Mouse (Mus musculus): ENCODE measurements at regions not wholly inside any gene's neighbourhood (a gene's known extent, or its start where the extent isn't known, plus 50 kb on each side); places are given as distances from the start of the nearest gene placed in this dataset.

DNA sequence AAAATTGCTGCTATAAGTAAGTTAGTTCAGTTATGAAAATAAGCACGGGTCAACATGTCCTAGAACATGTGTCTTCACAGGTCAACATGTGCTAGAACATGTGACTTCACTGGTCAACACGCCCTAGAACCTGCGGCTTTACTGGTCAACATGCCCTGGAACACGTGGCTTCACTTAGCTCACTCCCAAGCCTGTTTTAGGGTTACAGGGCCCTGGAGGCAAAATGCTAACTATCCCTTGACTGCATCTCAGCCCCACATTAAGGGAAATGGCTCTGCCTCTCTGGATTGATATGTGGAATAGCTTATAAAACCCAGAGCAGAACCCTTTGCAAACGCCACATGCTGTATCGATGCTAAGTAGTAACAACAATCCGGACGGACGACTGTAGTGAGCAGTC lies 67.8 kb downstream of the Nkx6-1 start:
- DNase-seq (ENCODE audit: low spot score in 2 of 2), result no peak

DNA sequence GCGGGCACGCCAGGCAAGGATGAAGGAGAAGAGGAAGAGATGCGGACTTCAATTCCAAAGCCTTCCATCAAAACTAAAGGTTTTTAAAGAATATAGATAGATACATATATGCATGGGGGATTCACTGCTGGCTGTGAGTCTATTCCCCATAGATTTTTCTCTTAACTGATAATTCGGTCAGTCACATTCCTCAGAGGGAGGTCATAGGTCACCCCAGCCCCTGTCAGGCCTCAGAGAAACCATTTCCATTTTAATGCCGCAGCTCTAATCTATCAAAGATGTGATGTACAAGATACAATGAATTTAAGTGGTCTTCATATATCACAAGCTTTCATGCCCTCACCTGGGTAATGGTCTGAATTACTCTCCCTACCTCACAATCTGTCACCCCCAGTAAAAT lies 73.6 kb downstream of the Nkx6-1 start:
- DNase-seq (ENCODE audit: low spot score in 2 of 2), result no peak

DNA sequence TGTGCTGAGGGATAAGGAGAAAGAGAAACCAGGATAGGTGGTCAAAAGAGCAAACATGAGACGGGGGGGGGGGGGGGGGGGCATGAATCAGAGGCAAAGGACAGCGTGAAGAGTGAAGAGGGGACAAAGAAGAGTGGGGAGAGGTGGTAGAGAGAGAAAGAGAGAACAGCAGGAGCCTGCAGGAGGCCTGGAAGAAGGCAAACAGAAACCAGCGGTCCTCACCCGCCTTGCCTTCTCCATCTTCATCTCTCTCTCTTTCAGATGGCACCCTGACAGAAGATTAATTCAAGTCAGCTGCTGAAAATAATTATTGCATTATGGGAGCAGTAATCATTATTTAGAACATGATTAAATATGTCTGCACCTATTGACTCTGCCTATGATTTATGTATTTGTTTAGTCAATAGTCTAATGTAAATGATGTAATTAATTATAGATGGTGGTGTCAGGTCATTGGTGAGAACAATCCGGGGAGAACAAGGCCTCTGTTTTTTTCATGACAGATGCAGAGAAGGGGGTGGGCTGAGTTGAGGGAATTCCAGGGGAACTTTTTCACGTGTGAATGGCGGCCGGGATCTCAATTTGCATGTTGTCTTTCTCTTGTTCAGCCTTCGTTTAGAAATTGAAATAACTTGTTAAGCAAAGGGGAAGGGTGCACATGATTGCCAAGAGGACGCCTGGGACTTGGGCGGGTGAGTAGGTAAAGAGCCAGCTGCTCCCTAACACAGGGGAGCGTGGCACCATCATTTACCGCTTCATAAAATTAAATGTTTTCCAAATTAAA lies 74.3 kb downstream of the Nkx6-1 start:
- no peak for DNase-seq (ENCODE audit: low spot score in 2 of 2)

DNA sequence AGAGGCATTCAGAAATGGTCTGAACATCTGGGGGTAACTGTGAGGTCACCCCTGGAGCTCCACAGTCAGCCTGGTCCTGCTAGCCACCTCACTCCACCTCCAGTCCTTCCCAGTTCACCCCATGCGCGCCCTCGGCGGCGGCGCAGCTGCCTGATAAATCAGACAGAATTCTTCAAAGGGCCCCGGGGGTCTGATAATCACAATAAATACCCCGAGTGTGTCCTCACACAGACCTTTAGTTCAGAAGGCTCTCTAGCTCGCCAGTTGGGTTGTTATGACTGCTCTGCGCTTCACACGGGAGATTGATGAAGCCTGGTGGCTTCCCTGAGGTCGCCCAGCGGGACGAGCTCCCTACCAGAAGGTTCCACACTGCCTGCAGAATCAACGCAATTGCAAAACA lies 91.8 kb downstream of the Nkx6-1 start:
- DNase-seq (ENCODE audit: low spot score in 2 of 2), result no peak

DNA sequence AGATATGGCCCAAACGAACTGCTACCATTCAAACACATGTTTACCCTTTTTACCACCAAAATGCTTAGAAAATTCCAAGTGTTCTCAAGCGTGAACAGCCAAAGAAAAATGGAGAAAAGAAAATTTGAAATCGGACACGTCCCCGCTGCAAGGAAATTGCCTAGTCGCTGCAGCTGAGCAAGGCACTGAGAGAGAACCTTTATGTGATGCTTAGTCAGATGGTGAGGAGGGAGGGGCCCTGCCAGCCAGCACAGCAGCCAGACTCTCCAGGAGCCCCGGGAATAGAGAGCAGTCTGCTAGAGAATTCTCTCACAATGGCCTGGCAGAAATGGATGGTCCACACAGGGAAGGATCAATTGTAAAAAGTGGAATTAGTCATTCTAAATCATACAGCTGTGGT lies 99.0 kb downstream of the Nkx6-1 start:
- DNase-seq (ENCODE audit: low spot score in 2 of 2), result no peak

DNA sequence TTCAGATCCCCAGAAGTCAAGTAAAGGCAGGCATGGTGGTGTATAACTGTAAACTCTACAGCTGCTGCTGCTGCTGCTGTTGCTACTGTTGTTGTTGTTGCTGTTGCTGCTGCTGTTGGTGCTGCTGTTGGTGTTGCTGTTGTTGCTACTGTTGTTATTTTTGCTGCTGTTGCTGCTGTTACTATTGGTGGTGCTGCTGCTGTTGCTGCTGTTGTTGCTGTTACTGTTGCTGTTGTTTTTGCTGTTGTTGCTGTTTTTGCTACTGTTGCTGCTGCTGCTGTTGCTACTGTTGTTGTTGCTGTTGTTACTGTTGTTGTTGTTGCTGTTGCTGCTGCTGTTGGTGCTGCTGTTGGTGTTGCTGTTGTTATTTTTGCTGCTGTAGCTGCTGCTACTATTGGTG lies 104.4 kb downstream of the Nkx6-1 start:
- no peak for DNase-seq (ENCODE audit: low spot score in 2 of 2)

DNA sequence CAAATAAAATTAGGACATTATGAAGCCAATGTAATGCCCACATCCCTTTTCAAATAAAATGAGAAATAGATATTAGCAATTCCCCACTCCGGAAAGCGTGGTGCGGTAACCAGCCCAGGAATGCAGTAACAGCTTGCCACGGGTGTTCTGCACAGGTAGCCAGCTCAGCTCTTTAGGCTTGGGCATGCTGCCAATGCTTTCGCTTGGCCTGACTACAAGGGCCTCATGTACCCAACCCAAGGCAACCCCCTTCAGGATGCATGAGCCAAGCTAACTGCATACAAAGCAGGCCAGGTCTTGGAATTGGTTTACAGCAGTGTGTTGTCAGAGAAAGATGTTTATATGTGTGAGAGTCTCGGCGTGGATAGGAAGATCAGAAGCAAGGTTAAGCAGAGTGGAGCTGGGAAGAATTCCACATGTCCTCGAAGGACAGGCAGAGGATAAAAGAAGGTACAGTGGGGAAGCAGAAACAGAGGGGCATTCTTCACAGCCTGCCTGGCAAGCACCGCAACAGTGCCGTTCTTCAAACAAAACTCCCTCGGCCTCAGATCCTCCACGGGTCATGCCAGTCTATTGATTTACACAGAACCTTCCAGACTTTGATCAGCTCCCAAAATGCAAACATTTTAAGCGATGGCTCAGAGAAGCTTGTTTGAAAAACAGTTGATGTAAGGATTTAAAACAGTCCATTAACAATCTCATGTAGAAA lies 106.4 kb downstream of the Nkx6-1 start:
- DNase-seq (ENCODE audit: low spot score in 2 of 2), result no peak

DNA sequence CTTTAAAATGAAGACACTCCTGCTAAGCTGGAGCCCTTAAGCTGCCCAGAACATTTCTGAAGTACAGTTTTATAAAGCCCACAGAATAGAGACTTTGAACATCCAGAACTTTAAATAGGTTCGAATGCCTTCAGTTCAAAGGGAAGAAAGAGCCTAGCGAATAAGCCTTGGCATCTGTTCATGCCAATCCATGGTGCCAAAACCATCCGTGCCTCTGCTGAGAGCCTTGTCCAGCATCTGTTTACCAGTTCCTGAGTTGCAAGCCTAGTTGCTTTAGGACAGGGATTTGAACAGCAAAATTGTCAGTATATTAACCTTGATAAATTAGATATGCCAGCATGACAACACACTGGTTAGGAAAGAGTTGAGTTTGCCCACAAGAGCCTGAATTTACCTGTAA lies 107.6 kb downstream of the Nkx6-1 start:
- no peak for DNase-seq (ENCODE audit: low spot score in 2 of 2)

DNA sequence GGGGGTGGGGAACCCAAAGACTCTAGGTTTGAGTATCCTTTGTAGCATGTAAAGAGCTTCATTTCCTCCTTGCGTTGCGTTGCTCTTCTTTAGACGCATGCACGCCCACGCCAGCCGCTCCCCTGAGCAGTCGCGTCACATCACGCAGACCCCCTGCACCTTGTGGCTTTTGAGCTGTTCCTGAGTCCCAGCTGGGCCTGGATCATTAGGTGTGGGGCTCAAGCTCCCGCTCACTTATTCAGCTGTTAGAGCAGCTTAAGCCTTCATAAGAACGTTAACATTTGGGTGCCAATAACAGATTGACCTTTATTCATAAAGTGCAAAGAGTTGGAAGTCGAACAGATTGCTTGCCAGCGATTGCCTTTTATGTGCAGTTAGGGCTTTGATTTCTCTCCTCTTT lies 121.5 kb downstream of the Nkx6-1 start:
- DNase-seq (ENCODE audit: low spot score in 2 of 2), result no peak

DNA sequence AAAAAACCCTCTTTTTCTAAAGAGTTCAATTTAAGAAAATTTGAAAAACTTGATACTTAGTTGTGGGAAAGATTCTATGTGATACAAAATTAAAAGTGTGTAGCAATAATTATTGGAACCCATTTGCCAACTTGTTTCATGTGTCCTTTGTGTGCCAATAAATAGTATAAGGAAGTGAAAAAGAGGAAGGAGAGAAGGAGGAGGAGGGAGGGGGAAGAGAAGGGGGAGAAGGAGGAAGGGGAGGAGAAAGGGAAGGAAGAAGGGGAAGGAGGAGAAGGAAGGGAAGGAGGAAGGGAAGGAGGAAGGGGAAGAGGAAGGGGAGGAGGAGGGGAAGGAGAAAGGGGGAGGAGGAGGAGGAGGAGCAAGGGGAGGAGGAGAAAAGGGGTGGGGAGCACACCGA lies 125.0 kb downstream of the Nkx6-1 start:
- DNase-seq (ENCODE audit: low spot score in 2 of 2), result no peak

DNA sequence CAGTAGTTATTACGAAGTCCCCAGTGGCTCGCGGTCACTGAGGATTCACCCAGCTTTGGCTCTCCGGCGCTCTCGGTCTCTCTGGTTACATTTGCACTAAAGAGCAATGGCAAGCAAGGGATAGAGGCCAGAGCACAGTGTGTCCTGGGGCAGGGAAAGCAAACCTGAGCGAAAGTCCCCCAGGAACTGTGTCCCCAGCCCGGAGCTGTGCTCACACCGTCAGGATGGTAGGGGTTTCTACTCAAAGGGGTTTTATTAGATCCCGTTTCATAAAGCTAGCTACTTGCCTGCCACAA lies 125.6 kb downstream of the Nkx6-1 start:
- no peak for DNase-seq (ENCODE audit: low spot score in 2 of 2)

DNA sequence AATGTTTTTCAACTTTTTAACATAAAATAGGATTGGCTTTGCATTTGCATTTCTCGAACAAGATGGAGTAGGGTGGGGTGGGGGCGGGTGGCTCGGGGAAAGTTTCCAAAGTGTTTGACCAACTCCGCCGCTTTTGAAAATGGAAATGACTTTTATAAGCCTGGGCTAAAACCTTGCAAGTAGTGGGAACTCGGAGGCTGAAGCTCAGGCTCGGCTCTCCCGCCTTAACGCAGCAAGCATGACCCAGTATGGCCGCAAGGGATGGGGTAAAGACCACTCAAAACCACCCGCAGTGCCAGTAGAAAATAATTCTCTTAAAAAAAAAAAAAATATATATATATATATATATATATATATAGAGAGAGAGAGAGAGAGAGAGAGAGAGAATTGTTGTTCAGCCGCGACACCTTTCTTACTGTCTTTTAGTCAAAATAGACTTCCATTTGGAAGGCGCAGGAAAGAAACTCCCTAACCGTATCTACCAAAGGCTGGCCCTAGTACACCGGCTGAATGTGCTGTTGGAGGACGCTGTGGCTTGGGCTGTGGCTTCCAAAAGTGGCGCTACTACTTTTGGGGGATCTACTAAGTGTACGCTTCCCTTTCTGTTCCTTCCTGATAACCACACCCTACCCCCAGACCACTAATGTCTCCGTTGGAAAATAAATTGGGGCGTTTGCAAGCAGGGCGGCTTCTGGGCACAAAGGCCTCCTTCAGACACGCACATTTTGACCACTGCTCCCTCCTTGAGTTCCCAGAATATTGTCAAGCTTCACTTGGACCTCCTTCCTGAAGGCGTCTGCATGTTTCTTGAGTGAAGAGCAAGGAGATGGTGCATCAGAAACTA lies 126.2 kb downstream of the Nkx6-1 start:
- DNase-seq (ENCODE audit: low spot score in 2 of 2), result no peak

DNA sequence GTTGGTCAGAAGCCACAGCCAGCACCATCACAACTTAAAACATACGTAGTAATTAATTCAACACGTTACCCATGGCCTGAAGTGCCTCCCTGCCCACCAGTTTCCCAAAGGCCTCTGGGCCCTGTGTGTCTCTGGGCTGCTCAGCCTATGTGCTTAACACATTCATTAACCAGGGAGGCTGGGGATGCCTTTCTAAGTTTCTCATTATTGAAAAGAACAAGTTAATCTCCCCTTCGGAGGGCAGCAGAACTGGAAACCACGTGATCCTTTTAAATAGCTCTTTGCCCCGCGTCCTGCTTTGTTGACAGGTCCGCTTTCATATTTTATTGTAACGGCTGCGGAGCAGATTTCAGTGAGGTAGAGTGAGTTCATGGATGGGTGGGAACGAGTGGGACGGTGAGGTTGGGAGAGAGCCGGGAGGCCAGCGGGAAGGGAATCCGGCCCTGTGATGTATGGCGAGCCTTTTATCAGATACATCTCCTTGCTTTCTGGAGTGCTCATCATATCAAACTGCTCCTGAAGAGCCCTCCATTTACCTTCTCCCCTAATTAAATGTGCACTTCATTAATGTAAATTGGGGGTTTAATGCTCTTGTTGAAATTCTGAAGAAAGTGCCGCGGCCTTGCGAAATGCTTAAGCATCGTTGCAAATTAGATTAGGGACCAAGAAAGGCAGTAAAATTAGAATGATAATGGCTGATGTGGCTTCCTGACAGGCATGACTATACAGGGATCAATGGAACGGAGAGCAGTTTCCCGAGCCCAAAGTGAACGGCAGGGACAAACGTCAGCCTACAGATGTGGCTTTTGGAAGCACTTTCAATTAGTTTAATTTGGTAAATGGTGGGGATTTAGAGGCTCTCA lies 127.0 kb downstream of the Nkx6-1 start:
- no peak for DNase-seq (ENCODE audit: low spot score in 2 of 2)

DNA sequence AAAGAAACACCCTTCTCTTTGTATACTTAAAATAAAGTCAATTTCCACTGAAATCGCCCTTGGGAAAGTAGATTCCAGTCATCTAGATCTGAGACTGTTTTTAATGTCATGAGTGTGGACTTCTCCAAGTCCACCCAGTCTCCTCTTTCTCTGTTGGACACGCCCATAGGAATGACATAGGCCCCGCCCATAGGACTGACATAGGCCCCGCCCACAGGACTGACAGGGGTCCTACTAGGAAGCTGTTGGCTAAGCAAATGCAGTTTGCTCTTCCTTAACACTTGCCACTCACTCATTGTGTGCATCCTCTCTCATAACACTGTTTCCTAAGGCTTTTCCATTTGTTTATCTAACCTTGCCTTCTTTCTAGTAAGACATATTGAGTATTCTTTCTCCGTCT lies 129.3 kb downstream of the Nkx6-1 start:
- no peak for DNase-seq (ENCODE audit: low spot score in 2 of 2)

DNA sequence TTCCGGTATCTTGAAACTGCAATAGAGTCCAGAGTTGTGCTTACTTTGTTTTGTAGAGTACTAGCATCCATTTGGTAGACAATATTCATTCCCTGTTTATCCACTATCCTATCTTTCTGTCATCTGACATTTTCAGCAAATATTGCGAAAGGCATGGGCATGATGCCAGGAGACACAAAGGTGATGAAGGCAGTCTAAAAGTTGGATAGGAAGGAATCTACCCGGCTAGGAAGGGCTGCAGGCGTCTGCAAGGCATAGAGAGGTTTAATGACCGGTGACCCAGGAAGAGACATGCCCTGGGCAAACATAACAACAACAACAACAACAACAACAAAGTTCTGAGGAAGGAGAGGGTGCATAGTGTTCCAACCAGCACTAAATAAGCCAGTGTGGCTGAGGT lies 139.4 kb downstream of the Nkx6-1 start:
- no peak for DNase-seq (ENCODE audit: low spot score in 2 of 2)

DNA sequence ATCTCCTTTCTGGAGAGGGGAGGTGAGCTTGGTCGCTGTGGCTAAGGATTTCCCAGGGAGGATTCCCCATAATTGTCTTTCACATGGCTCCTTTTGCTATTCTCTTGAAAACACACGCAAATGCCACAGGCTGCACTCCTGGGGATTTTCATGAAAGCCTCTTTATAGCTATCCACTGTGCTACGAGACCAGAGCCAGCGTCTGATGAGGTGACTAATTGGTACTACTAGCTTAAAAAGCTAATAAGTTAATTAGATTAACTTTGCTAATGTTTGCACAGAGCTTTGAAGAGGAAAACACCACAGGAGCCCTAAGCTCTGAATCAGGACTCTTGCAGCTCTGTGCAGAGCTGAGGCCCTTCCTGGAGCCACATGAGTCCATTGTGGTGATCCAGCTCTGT lies 140.1 kb downstream of the Nkx6-1 start:
- no peak for DNase-seq (ENCODE audit: low spot score in 2 of 2)

DNA sequence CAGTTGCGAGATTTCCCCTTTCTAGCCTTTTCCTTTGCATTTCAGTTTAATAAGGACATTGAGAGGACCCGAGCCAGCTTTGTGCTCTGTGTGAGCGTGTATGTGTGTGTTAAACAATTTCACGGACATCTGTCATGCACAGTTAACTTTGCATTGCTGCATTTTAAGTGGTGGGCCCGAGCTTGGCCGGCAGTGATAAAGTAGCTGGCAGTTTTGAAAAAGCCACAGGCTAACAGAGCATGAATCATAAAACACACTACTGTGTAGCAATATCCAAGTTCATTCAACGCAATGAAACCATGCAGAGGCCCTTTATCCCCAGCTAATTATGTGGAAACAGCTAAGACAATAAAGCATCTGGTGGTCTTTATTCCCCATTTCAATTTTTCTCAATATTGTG lies 140.9 kb downstream of the Nkx6-1 start:
- no peak for DNase-seq (ENCODE audit: low spot score in 2 of 2)

DNA sequence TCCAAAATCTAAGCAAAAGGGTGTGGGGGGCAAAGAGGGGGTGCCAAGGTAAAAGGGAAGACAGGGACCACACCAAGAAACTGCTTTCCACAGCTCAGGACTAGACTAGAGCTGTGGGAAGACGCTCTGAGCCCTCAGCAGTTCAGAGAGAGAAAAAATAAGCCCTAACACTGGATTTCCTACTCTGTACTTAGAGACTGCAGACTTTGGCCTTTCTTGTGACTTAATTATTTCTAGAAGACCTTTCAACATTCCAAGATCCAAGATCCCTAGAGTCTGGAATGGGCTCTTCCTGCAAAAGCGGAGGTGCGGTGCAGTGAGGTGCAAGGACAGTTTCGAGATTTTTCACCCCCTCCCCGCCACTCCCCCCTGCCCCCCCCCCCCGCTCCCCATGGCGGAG lies 141.3 kb downstream of the Nkx6-1 start:
- DNase-seq (ENCODE audit: low spot score in 2 of 2), result no peak

DNA sequence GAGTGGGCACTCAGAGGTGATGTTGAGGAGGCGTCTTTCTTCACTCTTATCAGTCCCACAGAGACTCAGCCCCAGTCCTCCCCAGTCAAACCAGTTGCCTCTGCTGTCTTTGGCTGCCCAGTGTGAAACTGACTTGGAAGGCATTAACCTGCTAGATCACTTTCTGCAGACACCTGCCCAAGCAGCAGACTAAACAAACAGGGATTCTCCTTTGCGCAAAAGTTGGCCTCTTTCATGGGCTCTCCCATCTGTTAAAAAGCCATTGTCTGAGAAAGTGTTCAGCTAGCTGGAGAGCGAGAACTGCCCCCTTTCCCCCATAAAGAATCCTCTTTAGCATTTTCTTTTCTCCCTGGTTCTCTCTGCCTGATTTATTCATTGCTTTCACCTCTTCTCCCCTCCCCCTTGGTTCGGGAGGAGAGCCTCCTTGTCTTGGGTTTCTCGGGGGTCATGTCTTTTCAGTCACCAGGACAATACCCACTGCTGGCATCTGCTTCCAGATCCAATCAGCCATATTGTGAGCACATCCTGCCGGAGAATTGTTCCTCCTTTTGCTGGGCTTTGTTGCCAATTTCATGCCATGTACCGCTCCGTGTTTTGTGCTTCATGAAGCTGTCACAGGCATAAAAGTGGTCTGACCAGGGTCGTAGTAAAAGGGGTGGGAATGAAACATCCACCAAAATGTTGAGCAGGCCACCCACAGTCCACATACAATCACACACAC lies 143.7 kb downstream of the Nkx6-1 start:
- no peak for DNase-seq (ENCODE audit: low spot score in 2 of 2)

DNA sequence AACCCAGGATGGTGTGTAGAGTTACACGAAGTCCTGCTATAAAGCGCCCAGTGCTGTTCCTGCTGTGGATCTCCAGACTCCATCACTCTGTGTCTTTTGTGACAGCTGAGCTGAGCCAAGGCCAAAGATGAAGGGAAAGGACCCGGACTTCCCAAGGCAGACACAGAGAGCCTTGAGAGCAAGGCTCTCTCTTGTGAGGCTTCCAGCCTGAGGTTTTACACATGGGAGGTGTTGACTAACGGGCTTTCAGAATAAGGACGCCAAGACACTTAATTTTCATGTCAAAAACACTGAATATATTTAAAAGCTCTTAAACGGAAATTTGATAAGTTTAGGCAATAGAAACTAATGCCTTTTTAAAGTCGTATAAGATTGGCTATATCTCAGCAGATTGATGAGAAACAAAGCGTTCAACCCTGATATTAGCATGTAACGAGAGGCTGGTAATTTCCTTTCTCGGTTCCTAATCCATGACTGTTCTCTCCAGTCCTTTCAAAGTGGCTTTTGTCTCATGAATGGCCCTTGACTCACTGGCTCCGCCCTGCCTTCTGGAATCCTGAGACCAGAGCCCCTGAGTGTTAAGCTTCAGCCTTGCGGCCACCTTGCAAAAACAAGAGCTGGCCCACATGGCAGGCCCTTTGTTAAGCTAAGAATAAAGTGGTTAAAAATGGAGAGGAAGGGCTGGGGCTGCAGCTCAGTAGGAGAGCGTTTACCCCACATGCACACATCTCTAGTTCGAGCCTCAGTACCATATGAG lies 145.8 kb downstream of the Nkx6-1 start:
- DNase-seq (ENCODE audit: low spot score in 2 of 2), result no peak

DNA sequence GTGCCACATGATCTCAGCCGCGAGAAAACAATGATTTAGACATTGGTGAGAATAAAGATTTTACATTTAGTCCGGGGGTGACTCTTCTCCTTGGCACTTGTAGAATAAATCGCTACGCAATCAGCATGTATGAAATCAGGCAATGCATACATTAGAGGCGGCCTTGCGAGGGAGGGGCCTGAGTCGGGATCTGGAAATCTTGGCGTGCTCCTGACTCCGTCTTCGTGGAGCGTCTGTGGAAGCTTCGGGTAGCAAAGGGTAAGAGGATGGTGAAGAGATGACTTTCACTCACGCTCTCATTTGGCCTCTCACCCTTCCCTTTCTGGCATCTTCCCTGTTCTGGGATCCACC lies 167.1 kb downstream of the Nkx6-1 start:
- no peak for DNase-seq (ENCODE audit: low spot score in 2 of 2)

All from spleen, postnatal 14 days (tissue).